Mouse (Mus musculus) hindbrain, postnatal 0 days (tissue): ENCODE measurements around the gene Arid5b. TPM values are rescaled to one million over a fixed set of nuclear protein-coding genes. Genes with fewer than 3 reads are reported as not detected.
A peak's percentile ranks its signal among the peaks of the same experiment; 100 is the strongest.

Experiments used
- ATAC-seq: fragments of 200-750 bp; cut with Nextera tagmentation; 2 replicates; pipeline ENCODE4 v1.8.0; 2017; ENCODE audit warnings: mild to moderate bottlenecking, moderate TSS enrichment, moderate library complexity
- DNase-seq: peaks from one replicate; pipeline ENCODE4 v3.0.0-alpha.2; 2015; ENCODE audit warnings: low spot score
- H3K27ac ChIP-seq: fragments of 300-500 bp; sonication (generic); 2 replicates; pipeline ENCODE4 v1.5.1; 2014; ENCODE audit warnings: mild to moderate bottlenecking
- H3K27me3 ChIP-seq: fragments of 300-500 bp; sonication (generic); 2 replicates; pipeline ENCODE4 v1.6.1; 2014; ENCODE audit warnings: low read length, mixed read lengths; ENCODE audit not compliant: insufficient read depth
- H3K36me3 ChIP-seq: fragments of 300-500 bp; sonication (generic); 2 replicates; pipeline ENCODE4 v1.6.1; 2014; ENCODE audit warnings: low read length, mixed read lengths; ENCODE audit not compliant: insufficient read depth
- H3K4me1 ChIP-seq: fragments of 300-500 bp; sonication (generic); 2 replicates; pipeline ENCODE4 v1.6.1; 2014; ENCODE audit warnings: antibody characterized with exemption, low read length, mixed read lengths; ENCODE audit not compliant: insufficient read depth
- H3K4me2 ChIP-seq: fragments of 300-500 bp; sonication (generic); 2 replicates; pipeline ENCODE4 v1.6.1; 2014; ENCODE audit warnings: low read depth, mild to moderate bottlenecking, low read length, moderate library complexity, mixed read lengths
- H3K4me3 ChIP-seq: fragments of 300-500 bp; sonication (generic); 2 replicates; pipeline ENCODE4 v1.5.1; 2014; ENCODE audit warnings: low read length
- H3K9ac ChIP-seq: fragments of 300-500 bp; sonication (generic); replicated peaks from 2 replicates; pipeline ENCODE4 v1.6.1; 2014; ENCODE audit warnings: mild to moderate bottlenecking, low read length, moderate library complexity, mixed read lengths
- H3K9me3 ChIP-seq: fragments of 300-500 bp; sonication (generic); 2 replicates; pipeline ENCODE4 v1.6.1; 2016; ENCODE audit warnings: low read length, mixed read lengths
- CTCF ChIP-seq: IDR thresholded peaks from 2 replicates; pipeline ENCODE4 v1.5.1; 2016; ENCODE audit warnings: antibody characterized with exemption, control low read depth, low read depth
- WGBS: fragments of 180-500 bp; shearing (Covaris S2); extraction: QIAGEN DNeasy Blood & Tissue Kit; methylation state at CpG from one replicate; pipeline ENCODE4 v1.1.7; 2014; 5-methylcytosine and 5-hydroxymethylcytosine counted together
- polyA plus RNA-seq: library from polyadenylated mRNA; unstranded; fragments of >200 nt; fragmentation: Nextera tagmentation; extraction: Ambion mirVana; gene quantifications from 2 replicates; pipeline ENCODE4 v1.2.1, GENCODE M21; 2015
- total RNA-seq: library from RNA; depleted of rRNA; stranded (reverse); fragments of >200 nt; gene quantifications from 2 replicates; pipeline ENCODE4 v1.2.3, GENCODE M21; 2014

The Arid5b gene
- total and polyA plus RNA-seq, 2 experiments from 2014 or later = 13.1 to 13.8 TPM

DNA sequence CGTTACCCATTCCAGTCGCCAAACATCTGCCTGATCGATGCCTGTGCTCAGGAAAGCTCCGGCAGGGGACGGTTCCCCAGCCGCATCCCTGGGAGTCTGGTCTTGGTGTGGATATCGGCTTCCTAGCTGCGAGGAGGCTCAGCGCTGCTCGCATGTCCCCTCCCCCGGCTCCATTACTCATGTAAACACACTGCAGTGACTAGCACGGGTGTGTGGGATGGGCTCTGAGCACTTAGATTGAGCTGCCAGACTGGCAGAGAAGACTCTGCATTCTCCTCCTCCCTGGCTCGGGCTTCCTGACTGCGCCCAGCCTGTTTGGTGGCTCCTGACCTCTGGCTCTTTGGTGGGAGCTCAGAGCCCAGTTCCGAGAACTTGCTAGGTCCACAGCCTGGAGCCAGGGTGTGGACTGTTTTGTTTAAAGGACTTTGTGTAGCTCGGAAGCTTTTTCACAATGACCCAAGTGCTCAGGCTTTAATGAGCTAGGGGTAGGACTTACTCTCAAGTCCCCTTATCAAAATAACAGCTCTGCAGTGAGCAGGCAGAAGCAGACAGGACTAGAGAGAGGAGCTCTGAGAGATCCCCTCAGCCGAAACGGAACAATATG is 142.0 kb downstream of the Arid5b start:
- 4% methylated on average over 18 of the region's 18 CpGs for WGBS
- Histone ChIP-seq H3K27me3 (no peaks in the 10 kb centered on the region), H3K4me2 (peak overlapping the region; percentile 62), H3K4me1 (peaks cover 11% of the 10 kb centered on the region; the same call in 1 of the 2 replicates), H3K9ac (peak overlapping the region; percentile 43), H3K9me3 (no peaks in the 10 kb centered on the region), H3K4me3 (peak overlapping the region; percentile 38), H3K36me3 (no peaks in the 10 kb centered on the region), H3K27ac (peak overlapping the region; percentile 72)
- ATAC-seq (peak; percentile 91), DNase-seq (peak; percentile 83)
- no peak for TF ChIP-seq CTCF

DNA sequence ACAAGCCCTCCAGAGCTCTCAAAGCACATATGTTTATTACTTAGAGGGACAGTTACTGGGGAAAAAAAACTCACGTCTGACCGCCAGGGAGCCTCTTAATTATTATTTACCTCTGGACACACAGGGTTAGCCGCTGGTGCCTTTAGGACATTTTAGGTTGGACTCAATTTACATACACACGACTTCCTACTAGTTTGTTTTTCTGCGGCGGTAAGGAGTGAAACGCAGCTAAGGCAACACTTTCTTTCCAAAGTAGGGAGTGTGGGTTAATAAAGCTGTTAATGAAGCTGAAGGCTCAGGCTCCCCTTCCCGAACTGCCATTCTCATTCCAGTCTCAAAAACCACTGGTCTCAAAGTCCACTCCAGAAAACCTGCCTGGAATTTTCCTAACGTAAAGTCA is 142.5 kb downstream of the Arid5b start:
- no peak for TF ChIP-seq CTCF

DNA sequence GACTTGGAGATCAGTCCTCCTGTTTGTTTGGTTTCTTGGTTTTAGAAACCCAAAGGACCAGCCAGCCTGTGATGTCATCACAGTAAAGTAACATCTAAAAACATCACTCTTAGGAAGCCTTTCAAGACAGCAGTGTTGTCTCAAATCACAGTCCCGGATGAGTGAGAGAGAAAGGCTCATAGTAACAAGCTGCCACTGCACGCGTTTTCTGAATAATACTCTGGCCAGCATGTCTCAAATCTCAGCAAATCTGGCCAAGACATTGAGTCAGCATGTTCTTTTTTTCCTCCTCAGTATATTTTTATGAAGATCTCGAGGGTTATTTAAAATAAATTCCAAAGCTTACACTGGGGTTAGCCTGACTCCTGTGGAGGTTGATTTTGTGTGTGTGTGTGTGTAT is 143.1 kb downstream of the Arid5b start:
- Histone ChIP-seq H3K4me2 (peak overlapping the region; percentile 62), H3K27me3 (no peaks in the 10 kb centered on the region), H3K9me3 (no peaks in the 10 kb centered on the region), H3K27ac (no peak overlapping the region), H3K4me3 (peak overlapping the region; percentile 38), H3K9ac (no peak overlapping the region), H3K36me3 (no peaks in the 10 kb centered on the region), H3K4me1 (peaks cover 11% of the 10 kb centered on the region; the same call in 1 of the 2 replicates)
- WGBS = 19% methylated on average over 4 of the region's 4 CpGs
- TF ChIP-seq CTCF = no peak
- no peak for DNase-seq
- ATAC-seq = no peak

More for the DNA sequence above, 142.5 kb downstream of the Arid5b start:
- ATAC-seq = no peak
- whole genome bisulfite sequencing = 3% methylated on average over 9 of the region's 9 CpGs
- Histone ChIP-seq H3K9me3 (no peaks in the 10 kb centered on the region), H3K4me1 (peaks cover 11% of the 10 kb centered on the region; the same call in 1 of the 2 replicates), H3K9ac (peak overlapping the region; percentile 43), H3K36me3 (no peaks in the 10 kb centered on the region), H3K27ac (peak overlapping the region; percentile 72), H3K27me3 (no peaks in the 10 kb centered on the region), H3K4me2 (peak overlapping the region; percentile 62), H3K4me3 (peak overlapping the region; percentile 38)
- DNase-seq = no peak

DNA sequence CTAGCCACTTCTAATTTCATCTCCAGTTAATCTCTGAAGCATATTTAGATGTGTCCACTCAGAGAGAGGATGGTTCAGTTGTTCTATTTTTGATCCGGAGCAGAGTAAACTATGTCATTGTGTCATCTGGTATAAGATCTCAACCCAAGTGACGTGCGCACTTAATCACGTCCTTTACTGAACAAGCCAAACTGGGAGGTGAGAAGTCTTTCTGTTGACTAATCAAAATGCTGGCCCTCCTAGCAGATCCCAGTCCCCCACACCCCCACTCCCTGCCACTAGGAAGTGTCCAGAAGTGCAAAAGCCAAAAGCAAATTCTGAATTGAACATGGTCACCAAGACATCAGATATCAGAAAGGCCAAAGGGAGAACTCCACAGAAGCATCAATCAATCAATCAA is 144.0 kb downstream of the Arid5b start:
- TF ChIP-seq CTCF = no peak
- ATAC-seq (no peak), DNase-seq (no peak)
- peak overlapping the region; percentile 62 for H3K4me2 ChIP-seq
- no peaks in the 10 kb centered on the region for H3K27me3 ChIP-seq
- peaks cover 7% of the 10 kb centered on the region; the same call in 1 of the 2 replicates for H3K4me1 ChIP-seq
- no peaks in the 10 kb centered on the region for H3K36me3 ChIP-seq
- no peak overlapping the region for H3K27ac ChIP-seq
- no peak overlapping the region for H3K4me3 ChIP-seq
- no peaks in the 10 kb centered on the region for H3K9me3 ChIP-seq
- no peak overlapping the region for H3K9ac ChIP-seq
- 80% methylated on average over 4 of the region's 4 CpGs for WGBS

DNA sequence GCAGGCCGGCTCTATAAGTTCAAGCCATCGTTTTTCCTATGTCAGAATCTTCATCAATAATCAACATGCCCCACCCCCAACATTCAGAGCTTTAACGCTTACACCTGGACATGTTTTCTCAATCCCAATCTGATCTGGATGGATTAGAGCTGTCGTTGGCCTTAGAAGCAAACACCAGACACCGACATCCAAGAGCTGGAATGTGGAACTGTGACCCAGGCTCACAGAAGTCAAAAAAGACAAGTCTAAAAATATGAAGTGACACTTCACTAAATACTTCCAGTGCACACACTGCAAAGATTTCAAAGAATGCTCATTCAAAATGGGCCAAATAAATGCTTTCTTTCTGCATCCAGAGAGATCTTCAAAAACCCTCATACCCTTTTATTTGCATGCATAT is 144.5 kb downstream of the Arid5b start:
- DNase-seq (no peak), ATAC-seq (no peak)
- no peak overlapping the region for H3K9ac ChIP-seq
- H3K9me3 ChIP-seq = no peaks in the 10 kb centered on the region
- no peak overlapping the region for H3K4me2 ChIP-seq
- no peaks in the 10 kb centered on the region for H3K27me3 ChIP-seq
- WGBS = 64% methylated on average over 5 of the region's 5 CpGs
- no peak overlapping the region for H3K4me3 ChIP-seq
- H3K4me1 ChIP-seq = peaks cover 6% of the 10 kb centered on the region
- no peaks in the 10 kb centered on the region for H3K36me3 ChIP-seq
- no peak for TF ChIP-seq CTCF
- H3K27ac ChIP-seq = no peak overlapping the region

DNA sequence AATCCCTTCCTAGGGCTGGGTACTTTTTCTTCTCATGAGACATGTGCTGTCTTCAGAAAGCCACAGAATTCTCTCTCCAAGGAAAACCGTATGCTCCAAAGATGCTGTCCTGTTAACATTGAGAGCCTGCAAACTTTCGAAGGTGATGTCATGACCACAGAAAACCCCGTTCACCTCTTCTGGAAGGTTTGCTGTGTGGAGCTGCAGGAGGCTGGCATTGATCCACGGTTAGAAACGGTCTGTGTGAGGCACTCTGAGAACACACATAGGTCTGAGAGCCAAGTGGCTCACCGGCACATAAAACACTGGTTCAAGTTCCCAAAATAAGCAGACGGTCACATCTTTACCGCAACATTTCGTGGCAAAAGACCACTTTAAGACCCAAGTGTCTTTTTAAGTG is 145.9 kb downstream of the Arid5b start:
- ATAC-seq (no peak), DNase-seq (no peak)
- Histone ChIP-seq H3K9ac (no peak overlapping the region), H3K4me3 (no peak overlapping the region), H3K9me3 (no peaks in the 10 kb centered on the region), H3K4me2 (no peak overlapping the region), H3K27me3 (no peaks in the 10 kb centered on the region), H3K4me1 (peaks cover 10% of the 10 kb centered on the region), H3K36me3 (no peaks in the 10 kb centered on the region), H3K27ac (no peak overlapping the region)
- no peak for TF ChIP-seq CTCF
- 66% methylated on average over 9 of the region's 9 CpGs for WGBS

DNA sequence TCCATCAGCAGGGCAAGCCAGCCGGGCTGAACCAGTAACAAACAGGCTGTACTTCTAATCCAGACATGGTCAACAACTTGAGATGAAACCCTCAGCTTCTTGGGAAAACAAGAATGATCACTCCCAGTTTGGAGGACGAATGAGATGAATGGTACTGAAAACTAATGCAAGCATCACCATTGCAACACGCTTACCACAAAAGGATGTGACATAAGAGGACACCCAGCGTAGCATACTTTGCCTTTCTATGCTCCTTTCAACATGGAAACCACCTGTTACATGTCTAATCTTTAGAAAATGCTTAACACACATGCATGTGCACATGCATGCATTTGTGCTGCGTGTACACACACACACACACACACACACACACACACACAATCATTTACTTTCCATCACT is 146.4 kb downstream of the Arid5b start:
- Histone ChIP-seq H3K27me3 (no peaks in the 10 kb centered on the region), H3K4me1 (peaks cover 10% of the 10 kb centered on the region), H3K27ac (no peak overlapping the region), H3K9me3 (no peaks in the 10 kb centered on the region), H3K4me2 (no peak overlapping the region), H3K4me3 (no peak overlapping the region), H3K9ac (no peak overlapping the region), H3K36me3 (no peaks in the 10 kb centered on the region)
- TF ChIP-seq CTCF = no peak
- ATAC-seq (no peak), DNase-seq (no peak)
- WGBS = 94% methylated on average over 5 of the region's 5 CpGs
